Mouse (Mus musculus) midbrain, embryonic 13.5 days (tissue): ENCODE results near the gene Cox7a2l. TPM values are rescaled to one million over a fixed set of nuclear protein-coding genes. Genes with fewer than 3 reads are reported as not detected.

Experiments
- ATAC-seq: fragments of 200-750 bp; cut with Nextera tagmentation; 2 replicates; pipeline ENCODE4 v1.8.0; 2017; ENCODE audit warnings: mild to moderate bottlenecking, moderate TSS enrichment, moderate library complexity
- H3K27ac ChIP-seq: fragments of 300-500 bp; sonication (generic); 2 replicates; pipeline ENCODE4 v1.5.1; 2015; ENCODE audit warnings: inconsistent platforms, mild to moderate bottlenecking, moderate library complexity
- H3K27me3 ChIP-seq: fragments of 300-500 bp; sonication (generic); 2 replicates; pipeline ENCODE4 v1.6.1; 2015; ENCODE audit warnings: mild to moderate bottlenecking, inconsistent platforms
- H3K36me3 ChIP-seq: fragments of 300-500 bp; sonication (generic); 2 replicates; pipeline ENCODE4 v1.6.1; 2015; ENCODE audit warnings: mild to moderate bottlenecking, inconsistent platforms
- H3K4me1 ChIP-seq: fragments of 300-500 bp; sonication (generic); replicated peaks from 2 replicates; pipeline ENCODE4 v1.6.1; 2015; ENCODE audit warnings: inconsistent platforms
- H3K4me2 ChIP-seq: fragments of 300-500 bp; sonication (generic); replicated peaks from 2 replicates; pipeline ENCODE4 v1.6.1; 2015; ENCODE audit warnings: moderate library complexity, mild to moderate bottlenecking, inconsistent platforms
- H3K4me3 ChIP-seq: fragments of 300-500 bp; sonication (generic); replicated peaks from 2 replicates; pipeline ENCODE4 v1.5.1; 2015; ENCODE audit warnings: mild to moderate bottlenecking, inconsistent platforms
- H3K9ac ChIP-seq: fragments of 300-500 bp; sonication (generic); replicated peaks from 2 replicates; pipeline ENCODE4 v1.6.1; 2015; ENCODE audit warnings: mild to moderate bottlenecking, inconsistent platforms
- H3K9me3 ChIP-seq: fragments of 300-500 bp; sonication (generic); 2 replicates; pipeline ENCODE4 v1.6.1; 2016; ENCODE audit warnings: mild to moderate bottlenecking, inconsistent platforms
- WGBS: fragments of 180-500 bp; shearing (Covaris S2); methylation state at CpG from one replicate; pipeline ENCODE4 v1.1.7; 2015; 5-methylcytosine and 5-hydroxymethylcytosine counted together
- polyA plus RNA-seq: library from polyadenylated mRNA; unstranded; fragments of >200 nt; fragmentation: Nextera tagmentation; extraction: Ambion mirVana; gene quantifications from 2 replicates; pipeline ENCODE4 v1.2.1, GENCODE M21; 2015

The Cox7a2l gene
- polyA plus RNA-seq, 1 experiment from 2014 or later: 188 TPM

- Histone ChIP-seq H3K4me2 (no peak overlapping the region), H3K9me3 (no peaks in the 10 kb centered on the region), H3K9ac (no peak overlapping the region), H3K27me3 (no peaks in the 10 kb centered on the region), H3K4me3 (no peak overlapping the region), H3K27ac (no peak overlapping the region), H3K4me1 (no peaks in the 10 kb centered on the region), H3K36me3 (peaks cover 36% of the 10 kb centered on the region)
- WGBS: 93% methylated on average over 7 of the region's 7 CpGs
- ATAC-seq: no peak
Measured at GRCm38 (mm10) chr17:83482817-83483536, 34.2 kb downstream of the Cox7a2l start.

DNA sequence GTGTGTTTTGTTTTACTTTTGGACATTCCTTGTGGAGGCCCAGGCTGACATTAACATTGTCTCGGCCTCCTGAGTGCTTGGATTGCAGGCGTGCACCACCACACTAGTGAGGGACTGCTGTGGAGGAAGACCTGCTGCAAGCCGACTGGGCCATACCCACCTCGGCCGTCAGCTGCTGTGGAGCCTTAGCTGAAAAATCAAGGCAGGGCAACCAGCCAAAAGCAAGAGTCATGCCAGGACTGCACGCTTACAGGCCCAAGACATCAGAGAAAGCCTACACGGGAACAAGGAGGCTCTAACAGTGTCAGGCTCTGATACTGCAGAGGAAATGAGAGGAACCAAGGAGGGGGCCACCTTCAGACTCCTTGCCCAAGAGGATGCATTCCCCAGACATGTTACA lies 35.6 kb downstream of the Cox7a2l start:
- H3K4me2 ChIP-seq: no peak overlapping the region
- H3K27me3 ChIP-seq: no peaks in the 10 kb centered on the region
- WGBS: 95% methylated on average over 7 of the region's 7 CpGs
- peaks cover 48% of the 10 kb centered on the region for H3K36me3 ChIP-seq
- H3K9me3 ChIP-seq: no peaks in the 10 kb centered on the region
- no peak for ATAC-seq
- H3K9ac ChIP-seq: no peak overlapping the region
- no peaks in the 10 kb centered on the region for H3K4me1 ChIP-seq
- no peak overlapping the region for H3K4me3 ChIP-seq
- H3K27ac ChIP-seq: no peak overlapping the region

DNA sequence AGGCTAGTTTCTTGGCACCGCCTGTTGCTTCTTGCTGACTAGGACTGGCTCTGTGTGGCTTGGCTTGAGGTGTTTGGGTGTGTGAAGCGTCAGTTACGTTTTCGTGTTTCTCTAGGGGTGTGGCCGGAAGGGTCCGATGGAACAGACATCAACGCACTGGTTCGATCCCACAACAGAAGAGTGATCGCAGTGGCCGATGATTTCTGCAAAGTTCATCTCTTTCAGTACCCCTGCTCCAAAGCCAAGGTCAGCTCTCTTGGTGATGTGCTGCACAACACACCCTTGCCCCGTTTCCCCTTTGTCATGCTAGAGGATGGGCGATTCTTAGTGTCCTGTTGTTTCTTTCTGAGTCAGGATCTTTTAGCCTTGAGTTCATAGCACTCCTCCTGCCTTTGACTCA lies 40.0 kb downstream of the Cox7a2l start:
- H3K36me3 ChIP-seq: peaks cover 74% of the 10 kb centered on the region
- no peak overlapping the region for H3K4me3 ChIP-seq
- WGBS: 96% methylated on average over 12 of the region's 12 CpGs

DNA sequence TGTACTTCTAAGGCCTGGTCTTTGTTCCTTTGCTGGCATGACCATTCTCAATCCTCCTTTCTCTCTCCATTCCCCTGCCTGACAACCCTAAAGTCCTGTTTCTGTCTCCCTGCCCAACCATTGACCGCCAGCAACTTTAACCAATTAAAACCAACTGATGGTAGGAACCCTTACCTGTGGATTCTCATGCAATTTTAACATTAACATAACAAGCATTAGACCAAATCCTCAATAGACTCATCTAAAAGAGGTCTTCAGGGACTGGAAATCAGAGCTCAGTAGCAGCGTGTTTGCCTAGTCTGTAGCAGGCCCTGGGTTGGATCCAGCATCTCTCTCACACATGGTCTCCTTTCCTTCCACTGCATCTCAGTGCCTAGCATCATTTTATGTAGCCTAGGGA lies 47.5 kb downstream of the Cox7a2l start:
- Histone ChIP-seq H3K4me2 (no peak overlapping the region), H3K36me3 (peaks cover 47% of the 10 kb centered on the region), H3K27ac (no peak overlapping the region), H3K4me3 (no peak overlapping the region), H3K27me3 (no peaks in the 10 kb centered on the region), H3K4me1 (peaks cover 7% of the 10 kb centered on the region), H3K9me3 (no peaks in the 10 kb centered on the region), H3K9ac (no peak overlapping the region)
- no peak for ATAC-seq
- 92% methylated on average over 2 of the region's 2 CpGs for WGBS

More for the DNA sequence above, 40.0 kb downstream of the Cox7a2l start:
- no peak for ATAC-seq
- H3K27me3 ChIP-seq: no peaks in the 10 kb centered on the region
- no peaks in the 10 kb centered on the region for H3K9me3 ChIP-seq
- no peak overlapping the region for H3K27ac ChIP-seq
- H3K4me1 ChIP-seq: no peaks in the 10 kb centered on the region
- H3K9ac ChIP-seq: no peak overlapping the region
- H3K4me2 ChIP-seq: no peak overlapping the region

DNA sequence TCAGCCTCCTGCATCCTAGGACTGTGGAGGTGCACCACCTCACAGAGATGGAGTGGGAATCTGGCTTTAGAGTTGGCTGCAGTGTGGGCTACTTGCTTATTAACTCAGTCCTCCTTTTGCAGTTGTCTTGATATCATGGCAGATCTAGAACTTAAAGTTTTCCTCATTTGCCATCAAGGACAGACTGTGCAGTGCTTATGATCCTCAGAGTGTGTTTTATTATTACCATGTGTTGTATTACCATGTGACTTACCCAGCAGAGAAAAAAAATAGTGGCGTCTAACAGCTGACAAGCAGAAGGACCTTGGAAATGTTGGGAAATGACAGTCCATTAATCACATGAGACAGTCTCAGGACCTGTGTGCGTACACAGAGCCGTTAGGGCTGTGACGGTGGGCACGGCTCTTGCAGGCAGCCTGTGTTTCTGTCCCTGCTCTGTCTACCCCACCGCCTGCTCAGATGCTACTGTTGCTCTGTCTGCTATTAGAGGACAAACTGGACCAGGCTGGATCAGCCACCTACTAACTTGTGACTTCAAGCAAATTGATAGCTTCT lies 50.4 kb downstream of the Cox7a2l start:
- WGBS: 66% methylated on average over 6 of the region's 6 CpGs
- Histone ChIP-seq H3K36me3 (peaks cover 43% of the 10 kb centered on the region), H3K9ac (no peak overlapping the region), H3K4me3 (no peak overlapping the region), H3K27ac (no peak overlapping the region), H3K27me3 (no peaks in the 10 kb centered on the region), H3K9me3 (no peaks in the 10 kb centered on the region), H3K4me1 (peaks cover 7% of the 10 kb centered on the region), H3K4me2 (no peak overlapping the region)
- ATAC-seq: peak; percentile 55

GRCm38 (mm10) chr17:83465969-83466368 lies 51.2 kb downstream of the Cox7a2l start:
- H3K4me2 ChIP-seq: no peak overlapping the region
- 93% methylated on average over 5 of the region's 5 CpGs for WGBS
- peaks cover 45% of the 10 kb centered on the region for H3K36me3 ChIP-seq
- no peak overlapping the region for H3K27ac ChIP-seq
- no peak overlapping the region for H3K9ac ChIP-seq
- no peaks in the 10 kb centered on the region for H3K27me3 ChIP-seq
- no peaks in the 10 kb centered on the region for H3K9me3 ChIP-seq
- H3K4me3 ChIP-seq: no peak overlapping the region
- no peak for ATAC-seq
- H3K4me1 ChIP-seq: peaks cover 7% of the 10 kb centered on the region

GRCm38 (mm10) chr17:83457271-83457670 lies 59.9 kb downstream of the Cox7a2l start:
- H3K36me3 ChIP-seq: peaks cover 65% of the 10 kb centered on the region

GRCm38 (mm10) chr17:83453587-83453986 lies 63.5 kb downstream of the Cox7a2l start:
- no peak overlapping the region for H3K9ac ChIP-seq
- no peak overlapping the region for H3K4me2 ChIP-seq
- H3K27me3 ChIP-seq: no peaks in the 10 kb centered on the region
- H3K4me1 ChIP-seq: no peaks in the 10 kb centered on the region
- peaks cover 73% of the 10 kb centered on the region for H3K36me3 ChIP-seq
- H3K4me3 ChIP-seq: no peak overlapping the region
- no peaks in the 10 kb centered on the region for H3K9me3 ChIP-seq
- H3K27ac ChIP-seq: no peak overlapping the region
- ATAC-seq: no peak
- WGBS: 82% methylated on average over 5 of the region's 5 CpGs

More at GRCm38 (mm10) chr17:83457271-83457670, 59.9 kb downstream of the Cox7a2l start:
- Histone ChIP-seq H3K9ac (no peak overlapping the region), H3K4me2 (no peak overlapping the region), H3K9me3 (no peaks in the 10 kb centered on the region), H3K4me1 (no peaks in the 10 kb centered on the region), H3K27me3 (no peaks in the 10 kb centered on the region), H3K4me3 (no peak overlapping the region), H3K27ac (no peak overlapping the region)
- no peak for ATAC-seq
- 91% methylated on average over 1 of the region's 1 CpGs for WGBS

DNA sequence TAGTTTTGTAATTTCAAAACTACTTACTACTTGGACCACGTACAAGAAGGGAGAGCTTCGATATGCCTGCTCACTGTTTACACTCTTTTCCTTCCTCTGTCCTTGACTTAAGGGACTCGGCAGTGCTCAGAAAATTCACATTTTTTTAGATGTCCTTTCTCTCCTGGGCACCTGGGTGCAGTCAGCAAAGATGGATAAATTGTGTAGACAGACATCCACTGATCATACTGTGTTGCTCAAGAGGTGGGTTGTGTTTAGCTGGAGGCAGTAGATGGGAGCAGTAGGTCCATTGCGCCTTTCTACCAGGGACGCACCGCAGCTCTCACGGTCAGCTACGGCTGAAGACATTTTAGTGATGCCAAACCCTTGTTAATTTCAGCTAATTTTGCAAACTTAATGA lies 64.7 kb downstream of the Cox7a2l start:
- no peaks in the 10 kb centered on the region for H3K9me3 ChIP-seq
- peaks cover 66% of the 10 kb centered on the region for H3K36me3 ChIP-seq
- H3K4me1 ChIP-seq: no peaks in the 10 kb centered on the region
- H3K27ac ChIP-seq: no peak overlapping the region
- ATAC-seq: no peak
- no peak overlapping the region for H3K9ac ChIP-seq
- no peak overlapping the region for H3K4me2 ChIP-seq
- 91% methylated on average over 8 of the region's 8 CpGs for WGBS
- H3K4me3 ChIP-seq: no peak overlapping the region
- no peaks in the 10 kb centered on the region for H3K27me3 ChIP-seq

Other genes starting within 250 kb of the Cox7a2l start
- 29.2 and 35.1 TPM in 2 replicates for gene Eml4, start 166.4 kb downstream of the Cox7a2l start, polyA plus RNA-seq
- 0.05 TPM in 1 of 2 replicates, not detected in the other for gene Kcng3, start 114.6 kb upstream of the Cox7a2l start, polyA plus RNA-seq
- 26.6 and 28.4 TPM in 2 replicates for gene Mta3, start 188.8 kb upstream of the Cox7a2l start, polyA plus RNA-seq